Mouse (Mus musculus): ENCODE measurements at regions not wholly inside any gene's neighbourhood (a gene's known extent, or its start where the extent isn't known, plus 50 kb on each side); places are given as distances from the start of the nearest gene placed in this dataset.

DNA sequence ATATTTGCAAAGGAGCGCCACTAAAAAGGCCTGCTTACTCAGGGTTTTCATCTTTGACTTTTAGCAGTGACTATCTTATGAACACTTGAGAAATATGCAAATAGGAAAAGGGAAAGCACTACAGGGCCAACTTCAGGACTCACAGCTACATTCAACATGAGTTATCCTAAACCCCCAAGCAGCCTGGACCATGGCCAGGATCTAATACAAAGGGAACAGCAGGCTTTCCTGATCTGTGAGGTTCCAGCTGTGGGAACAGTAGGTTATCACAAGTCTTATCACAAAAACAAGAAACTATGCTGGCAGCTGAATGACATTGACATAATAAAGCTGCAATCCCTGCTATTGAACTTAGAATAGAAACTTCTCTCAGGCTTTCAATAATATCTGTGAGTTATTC, 317.4 kb upstream of the Slc35b3 start:
- TF ChIP-seq CTCF (IDR thresholded peaks at IDR 0.05; ENCODE audit: control insufficient read depth, insufficient read depth, insufficient read length) (no peak), MYOD1 (IDR thresholded peaks at IDR 0.05; ENCODE audit: control insufficient read depth, insufficient read length, low read depth) (no peak), MYOG (IDR thresholded peaks at IDR 0.05; ENCODE audit: control insufficient read depth, extremely low read depth, insufficient read length) (no peak), USF1 (IDR thresholded peaks at IDR 0.05; ENCODE audit: low read depth) (no peak), FOSL1 (IDR thresholded peaks at IDR 0.05; ENCODE audit: insufficient read depth, low read length, poor library complexity, severe bottlenecking) (no peak)

Measured in C2C12 (cell line).